Mouse (Mus musculus): ENCODE results near the gene Hsd17b13.

Gene Hsd17b13

GRCm38 (mm10) chr5:103923755-103924154 is 53.5 kb downstream of the Hsd17b13 start:
- no peak for DNase-seq (ENCODE audit: low spot score in 2 of 2)

- no peak for DNase-seq (ENCODE audit: low spot score in 2 of 2)
Measured at GRCm38 (mm10) chr5:103923101-103923500, 54.1 kb downstream of the Hsd17b13 start.

GRCm38 (mm10) chr5:103922436-103922835 is 54.8 kb downstream of the Hsd17b13 start:
- DNase-seq (ENCODE audit: low spot score in 2 of 2) = no peak

GRCm38 (mm10) chr5:103919497-103919896 is 57.7 kb downstream of the Hsd17b13 start:
- DNase-seq (ENCODE audit: low spot score in 2 of 2) = no peak

- DNase-seq (ENCODE audit: low spot score in 2 of 2) = no peak
Measured at GRCm38 (mm10) chr5:103918233-103918632, 59.0 kb downstream of the Hsd17b13 start.

GRCm38 (mm10) chr5:103917357-103917895 is 59.8 kb downstream of the Hsd17b13 start:
- DNase-seq (ENCODE audit: low spot score in 2 of 2) = no peak

GRCm38 (mm10) chr5:103916595-103917356 is 60.4 kb downstream of the Hsd17b13 start:
- DNase-seq (ENCODE audit: low spot score in 2 of 2) = no peak

- DNase-seq (ENCODE audit: low spot score in 2 of 2) = no peak
Measured at GRCm38 (mm10) chr5:103914335-103915226, 62.6 kb downstream of the Hsd17b13 start.

- DNase-seq (ENCODE audit: low spot score in 2 of 2) = no peak
Measured at GRCm38 (mm10) chr5:103913150-103913549, 64.1 kb downstream of the Hsd17b13 start.

- DNase-seq (ENCODE audit: low spot score in 2 of 2) = no peak
Measured at GRCm38 (mm10) chr5:103911555-103911954, 65.7 kb downstream of the Hsd17b13 start.

- DNase-seq (ENCODE audit: low spot score in 2 of 2) = peak; percentile 73 to 82
Measured at GRCm38 (mm10) chr5:103910748-103911409, 66.3 kb downstream of the Hsd17b13 start, which contains the start of gene Klhl8. TSS of gene Klhl8 (minus strand) at chr5:103911259.

- no peak for DNase-seq (ENCODE audit: low spot score in 2 of 2)
Measured at GRCm38 (mm10) chr5:103910156-103910555, 67.1 kb downstream of the Hsd17b13 start.

- DNase-seq (ENCODE audit: low spot score in 2 of 2) = no peak
Measured at GRCm38 (mm10) chr5:103909466-103909865, 67.7 kb downstream of the Hsd17b13 start.

GRCm38 (mm10) chr5:103908851-103909250 is 68.4 kb downstream of the Hsd17b13 start:
- no peak for DNase-seq (ENCODE audit: low spot score in 2 of 2)

- no peak for DNase-seq (ENCODE audit: low spot score in 2 of 2)
Measured at GRCm38 (mm10) chr5:103907844-103908243, 69.4 kb downstream of the Hsd17b13 start.

- DNase-seq (ENCODE audit: low spot score in 2 of 2) = no peak
Measured at GRCm38 (mm10) chr5:103906173-103906572, 71.0 kb downstream of the Hsd17b13 start.
